Mouse (Mus musculus): ENCODE measurements at regions not wholly inside any gene's neighbourhood (a gene's known extent, or its start where the extent isn't known, plus 50 kb on each side); places are given as distances from the start of the nearest gene placed in this dataset.
"Not testable (repeated sequence)": the region's sequence is repeated elsewhere in the genome, so short reads cannot be mapped to it uniquely, and the experiment has no call there.

DNA sequence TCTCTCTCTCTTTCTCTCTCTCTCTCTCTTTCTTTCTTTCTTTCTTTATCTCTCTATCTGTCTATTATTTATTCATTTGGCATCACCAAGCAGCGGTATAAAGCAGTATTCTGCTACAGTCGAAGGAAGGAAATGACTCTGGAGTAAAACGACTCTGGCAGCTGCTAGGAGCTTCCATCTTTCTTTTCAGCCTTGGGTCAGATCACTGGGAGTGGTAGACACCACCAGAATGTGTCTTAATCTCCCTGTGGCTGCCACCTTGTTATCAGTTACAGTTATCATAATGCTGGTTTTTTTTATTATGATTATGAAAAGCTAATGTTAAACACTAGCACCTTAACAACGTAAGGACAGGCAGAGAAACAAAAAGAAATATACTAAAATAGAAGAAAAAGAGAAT, 219.2 kb upstream of the Zpld1 start:
- Histone ChIP-seq H3K27me3 (replicated peaks) (no peaks in the 10 kb centered on the region), H3K4me2 (no peak overlapping the region), H3K9me3 (no peaks in the 10 kb centered on the region), H3K36me3 (no peaks in the 10 kb centered on the region), H3K4me1 (no peaks in the 10 kb centered on the region), H3K4me3 (no peak overlapping the region), H3K27ac (replicated peaks) (no peak overlapping the region), H3K9ac (no peak overlapping the region)
- WGBS = 66% methylated on average over 4 of the region's 4 CpGs
- ATAC-seq (ENCODE audit: extremely low read depth, insufficient number of reproducible peaks, low FRiP score, low TSS enrichment) = no peak

DNA sequence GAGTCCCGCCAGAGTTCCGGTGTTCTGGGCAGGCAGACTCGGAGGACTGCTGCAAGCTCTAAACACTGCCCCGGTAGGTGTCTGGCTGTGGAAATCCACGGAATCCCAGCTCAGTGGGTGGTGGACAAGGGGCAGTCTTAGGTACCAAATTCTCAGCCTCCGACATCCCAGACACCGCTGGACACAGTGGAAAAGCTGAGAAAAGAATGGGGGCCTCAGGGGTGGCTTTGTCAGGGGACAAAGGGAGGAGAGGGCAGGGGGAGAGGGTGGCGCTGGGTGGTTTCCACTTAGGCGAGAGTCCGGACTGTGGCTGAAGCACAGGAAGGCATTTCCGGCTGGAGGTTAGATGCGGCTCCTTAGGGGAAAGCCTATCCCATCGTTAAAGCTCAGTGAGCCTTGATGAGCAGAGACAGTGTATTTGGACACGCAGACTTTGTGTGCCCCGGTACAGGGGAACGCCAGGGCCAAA, 217.5 kb upstream of the Zpld1 start:
- H3K36me3 ChIP-seq = no peaks in the 10 kb centered on the region
- no peaks in the 10 kb centered on the region for H3K27me3 ChIP-seq (replicated peaks)
- H3K9ac ChIP-seq = no peak overlapping the region
- no peak overlapping the region for H3K4me3 ChIP-seq
- no peak for ATAC-seq (ENCODE audit: extremely low read depth, insufficient number of reproducible peaks, low FRiP score, low TSS enrichment)
- no peaks in the 10 kb centered on the region for H3K9me3 ChIP-seq
- H3K4me2 ChIP-seq = peak overlapping the region; percentile 18
- H3K4me1 ChIP-seq = no peaks in the 10 kb centered on the region
- no peak overlapping the region for H3K27ac ChIP-seq (replicated peaks)
- 58% methylated on average over 16 of the region's 16 CpGs for WGBS

DNA sequence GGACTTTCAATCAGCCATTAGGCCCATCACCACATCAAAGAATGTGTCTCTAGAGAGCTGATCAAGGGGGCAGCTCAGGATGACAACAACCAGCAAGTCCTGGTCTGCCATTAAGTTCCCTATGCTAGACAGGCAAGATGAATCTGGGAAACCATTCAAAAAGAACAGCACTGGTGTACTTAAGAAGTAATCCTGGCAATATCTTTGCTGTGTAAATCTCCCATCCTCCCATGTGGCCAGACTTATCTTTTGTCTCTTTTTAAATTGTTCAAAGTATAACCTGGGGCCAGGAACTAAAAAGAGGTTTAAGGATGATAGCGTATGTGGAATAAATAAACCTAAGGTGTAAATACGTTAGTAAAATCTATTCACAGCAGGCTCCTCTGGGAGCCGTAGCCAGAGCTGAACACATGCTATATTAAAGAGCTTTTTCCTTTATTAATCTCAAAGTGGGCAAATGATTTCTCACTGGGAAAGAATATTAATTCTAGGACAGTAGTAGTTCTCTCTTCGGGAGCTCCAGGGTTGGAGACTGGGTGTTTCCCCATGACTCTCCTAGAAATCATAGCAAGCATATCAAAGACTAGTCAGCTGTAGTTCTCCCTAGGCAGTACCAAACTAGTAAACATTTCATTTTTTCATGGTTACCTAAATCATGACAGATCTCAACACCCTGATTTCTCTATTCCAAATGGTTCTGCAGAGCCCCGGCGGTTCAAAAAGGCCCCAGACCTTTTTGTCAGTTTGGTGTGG, 216.8 kb upstream of the Zpld1 start:
- no peak for ATAC-seq (ENCODE audit: extremely low read depth, insufficient number of reproducible peaks, low FRiP score, low TSS enrichment)
- no peaks in the 10 kb centered on the region for H3K36me3 ChIP-seq
- no peaks in the 10 kb centered on the region for H3K4me1 ChIP-seq
- no peaks in the 10 kb centered on the region; the same call in 1 of the 2 replicates for H3K9me3 ChIP-seq
- WGBS = 80% methylated on average over 6 of the region's 6 CpGs
- no peak overlapping the region for H3K9ac ChIP-seq
- no peak overlapping the region for H3K4me3 ChIP-seq
- no peak overlapping the region for H3K27ac ChIP-seq (replicated peaks)
- H3K4me2 ChIP-seq = peak overlapping the region; percentile 18; the same call in 1 of the 2 replicates
- H3K27me3 ChIP-seq (replicated peaks) = no peaks in the 10 kb centered on the region

DNA sequence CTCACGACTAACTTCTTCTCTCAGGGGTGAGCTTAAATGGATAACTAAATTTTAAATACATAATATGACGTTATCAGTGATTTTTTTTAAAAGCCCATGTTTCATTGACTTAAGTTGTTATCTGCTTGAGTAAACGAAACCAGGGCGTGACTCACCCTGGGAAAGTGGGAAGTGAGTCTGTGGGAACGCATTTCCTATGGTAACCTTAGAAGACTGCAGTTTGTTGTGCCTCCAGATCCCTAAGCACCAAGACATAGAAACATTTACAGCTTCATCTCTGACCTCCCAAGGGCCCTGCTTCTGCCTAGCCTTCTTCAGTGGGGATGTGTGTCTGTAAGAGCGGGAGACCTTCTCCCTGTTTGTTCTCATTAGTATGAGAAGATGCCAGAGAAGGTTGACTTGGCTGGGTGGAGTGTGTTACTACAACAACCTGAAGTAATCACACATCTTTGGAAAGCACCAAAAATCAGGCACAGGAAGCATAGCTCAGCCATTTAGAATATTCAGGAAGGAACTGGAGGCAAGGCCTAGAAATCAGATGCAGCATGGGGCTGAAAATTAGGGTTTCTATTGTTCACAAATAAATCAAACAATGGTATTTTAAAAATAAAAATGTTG, 207.1 kb upstream of the Zpld1 start:
- peak overlapping the region; percentile 31; the same call in 1 of the 2 replicates for H3K27ac ChIP-seq (replicated peaks)
- 31% methylated on average over 6 of the region's 6 CpGs for WGBS
- ATAC-seq (ENCODE audit: extremely low read depth, insufficient number of reproducible peaks, low FRiP score, low TSS enrichment) = no peak
- H3K4me3 ChIP-seq = no peak overlapping the region
- H3K27me3 ChIP-seq (replicated peaks) = no peaks in the 10 kb centered on the region
- H3K36me3 ChIP-seq = no peaks in the 10 kb centered on the region
- H3K4me2 ChIP-seq = no peak overlapping the region
- 0 out of 2 replicates have a peak, but pooled peaks cover 4% of the 10 kb centered on the region for H3K4me1 ChIP-seq
- no peak overlapping the region for H3K9ac ChIP-seq
- H3K9me3 ChIP-seq = peaks cover 3% of the 10 kb centered on the region; the same call in 1 of the 2 replicates

DNA sequence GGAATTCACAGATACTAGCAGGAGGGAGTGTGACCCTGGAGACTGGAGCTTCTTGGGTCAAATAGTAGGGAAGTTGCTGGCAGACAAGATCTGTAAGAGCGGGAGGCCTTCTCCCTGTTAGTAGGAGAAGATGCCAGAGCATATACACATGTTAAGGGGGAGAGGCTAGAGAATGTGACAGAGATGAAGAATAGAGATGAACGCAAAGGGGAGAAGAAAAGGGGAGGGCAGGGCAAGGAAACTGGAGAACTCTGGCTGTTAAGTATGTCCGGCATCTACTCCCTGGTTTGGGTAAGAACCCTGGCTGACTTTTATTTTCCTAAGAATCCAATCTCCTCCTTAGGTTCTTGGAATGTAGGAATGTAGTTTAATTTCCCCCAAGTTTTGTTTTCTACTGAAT, 206.5 kb upstream of the Zpld1 start:
- no peaks in the 10 kb centered on the region for H3K27me3 ChIP-seq (replicated peaks)
- 0 out of 2 replicates have a peak, but pooled peaks cover 3% of the 10 kb centered on the region for H3K9me3 ChIP-seq
- H3K4me1 ChIP-seq = 0 out of 2 replicates have a peak, but pooled peaks cover 4% of the 10 kb centered on the region
- H3K9ac ChIP-seq = no peak overlapping the region
- H3K4me3 ChIP-seq = no peak overlapping the region
- H3K4me2 ChIP-seq = no peak overlapping the region
- no peak overlapping the region; the same call in 1 of the 2 replicates for H3K27ac ChIP-seq (replicated peaks)
- no peak for ATAC-seq (ENCODE audit: extremely low read depth, insufficient number of reproducible peaks, low FRiP score, low TSS enrichment)
- H3K36me3 ChIP-seq = no peaks in the 10 kb centered on the region
- 51% methylated on average over 3 of the region's 3 CpGs for whole genome bisulfite sequencing

DNA sequence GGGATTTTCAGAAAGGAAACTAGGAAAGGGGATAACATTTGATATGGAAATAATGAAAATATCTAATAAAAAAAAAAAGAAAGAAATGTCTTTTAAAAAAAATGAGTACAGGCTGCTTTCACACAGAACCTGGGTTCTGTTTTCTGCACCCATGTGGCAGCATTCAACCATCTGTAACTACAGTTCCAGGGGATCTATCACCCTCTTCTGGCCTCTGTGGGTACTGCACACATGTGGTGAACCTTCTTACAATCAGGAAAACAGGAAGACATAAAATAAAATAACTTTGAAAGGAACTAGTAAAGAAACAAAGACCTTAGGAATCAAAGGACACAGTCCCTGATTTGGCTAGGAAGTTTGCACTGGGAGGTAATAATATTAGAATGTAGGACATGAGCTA, 205.5 kb upstream of the Zpld1 start:
- H3K4me1 ChIP-seq = 0 out of 2 replicates have a peak, but pooled peaks cover 4% of the 10 kb centered on the region
- no peak overlapping the region for H3K4me3 ChIP-seq
- no peak for ATAC-seq (ENCODE audit: extremely low read depth, insufficient number of reproducible peaks, low FRiP score, low TSS enrichment)
- H3K27ac ChIP-seq (replicated peaks) = no peak overlapping the region
- no peak overlapping the region for H3K9ac ChIP-seq
- H3K9me3 ChIP-seq = 0 out of 2 replicates have a peak, but pooled peaks cover 3% of the 10 kb centered on the region
- H3K27me3 ChIP-seq (replicated peaks) = no peaks in the 10 kb centered on the region
- H3K36me3 ChIP-seq = no peaks in the 10 kb centered on the region
- H3K4me2 ChIP-seq = no peak overlapping the region

DNA sequence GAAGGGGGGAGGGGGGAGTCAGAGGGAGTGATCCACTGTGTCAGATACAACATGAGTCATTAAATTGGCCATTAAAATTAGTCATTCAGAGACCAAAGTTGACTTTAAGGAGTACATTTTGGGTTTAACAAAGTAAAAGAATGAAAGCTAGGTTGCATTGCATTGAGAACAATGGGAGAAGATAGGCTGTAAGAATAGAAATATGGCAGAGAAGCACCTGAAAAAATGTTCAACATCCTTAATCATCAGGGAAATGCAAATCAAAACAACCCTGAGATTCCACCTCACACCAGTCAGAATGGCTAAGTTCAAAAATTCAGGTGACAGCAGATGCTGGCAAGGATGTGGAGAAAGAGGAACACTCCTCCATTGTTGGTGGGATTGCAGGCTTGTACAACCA, 202.0 kb upstream of the Zpld1 start:
- not testable (repeated sequence) for H3K9me3 ChIP-seq; H3K27ac ChIP-seq (replicated peaks); H3K4me1 ChIP-seq; H3K4me3 ChIP-seq; H3K36me3 ChIP-seq; H3K27me3 ChIP-seq (replicated peaks); H3K4me2 ChIP-seq; ATAC-seq (ENCODE audit: extremely low read depth, insufficient number of reproducible peaks, low FRiP score, low TSS enrichment); H3K9ac ChIP-seq

DNA sequence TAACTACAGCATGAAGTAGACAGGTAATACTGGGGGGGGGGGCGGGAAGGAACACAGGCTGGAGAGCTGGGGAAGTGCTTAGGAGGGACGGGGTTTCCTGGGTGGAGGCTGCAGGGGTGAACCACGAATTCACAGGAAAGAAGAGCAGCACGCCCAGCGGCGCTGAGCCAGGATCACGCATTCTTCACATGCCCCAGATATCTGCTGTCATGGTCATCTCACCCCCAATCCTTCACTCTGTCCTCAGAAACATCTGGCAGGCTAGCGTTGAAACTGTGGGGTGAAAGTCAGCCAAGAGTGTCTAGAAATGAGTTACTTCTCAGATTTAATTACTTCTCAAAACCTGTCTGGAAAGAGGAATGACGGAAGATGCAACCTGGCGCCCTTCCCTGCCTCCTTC, 197.3 kb upstream of the Zpld1 start:
- Histone ChIP-seq H3K36me3 (no peaks in the 10 kb centered on the region), H3K4me3 (no peak overlapping the region), H3K27ac (replicated peaks) (no peak overlapping the region), H3K4me2 (no peak overlapping the region), H3K4me1 (peaks cover 8% of the 10 kb centered on the region; the same call in 1 of the 2 replicates), H3K9ac (no peak overlapping the region), H3K27me3 (replicated peaks) (no peaks in the 10 kb centered on the region), H3K9me3 (peaks cover 9% of the 10 kb centered on the region)
- 44% methylated on average over 10 of the region's 10 CpGs for WGBS
- no peak for ATAC-seq (ENCODE audit: extremely low read depth, insufficient number of reproducible peaks, low FRiP score, low TSS enrichment)

DNA sequence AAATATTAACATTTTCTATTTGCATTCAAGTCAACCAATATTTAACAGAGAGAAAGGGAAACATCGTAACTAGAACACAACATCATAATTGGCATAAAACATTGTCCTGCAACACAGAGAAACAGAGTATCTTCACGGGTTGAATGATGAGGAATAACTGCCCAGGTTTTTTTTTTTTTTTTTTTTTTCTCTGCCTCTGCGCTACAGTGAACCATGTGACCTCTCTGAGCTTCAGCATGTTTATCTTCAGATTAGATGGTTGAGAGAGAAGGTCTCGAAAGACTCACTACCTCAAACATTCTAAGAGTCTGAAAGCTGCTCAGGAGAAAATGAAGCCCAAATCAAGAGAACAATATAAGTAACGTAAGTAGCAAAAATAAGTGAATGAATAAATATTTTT, 196.4 kb upstream of the Zpld1 start:
- no peak for ATAC-seq (ENCODE audit: extremely low read depth, insufficient number of reproducible peaks, low FRiP score, low TSS enrichment)
- H3K4me2 ChIP-seq = no peak overlapping the region
- 48% methylated on average over 5 of the region's 5 CpGs for WGBS
- no peak overlapping the region for H3K27ac ChIP-seq (replicated peaks)
- no peak overlapping the region for H3K4me3 ChIP-seq
- peaks cover 8% of the 10 kb centered on the region; the same call in 1 of the 2 replicates for H3K4me1 ChIP-seq
- no peaks in the 10 kb centered on the region for H3K27me3 ChIP-seq (replicated peaks)
- H3K36me3 ChIP-seq = no peaks in the 10 kb centered on the region
- no peak overlapping the region for H3K9ac ChIP-seq
- H3K9me3 ChIP-seq = peaks cover 9% of the 10 kb centered on the region

DNA sequence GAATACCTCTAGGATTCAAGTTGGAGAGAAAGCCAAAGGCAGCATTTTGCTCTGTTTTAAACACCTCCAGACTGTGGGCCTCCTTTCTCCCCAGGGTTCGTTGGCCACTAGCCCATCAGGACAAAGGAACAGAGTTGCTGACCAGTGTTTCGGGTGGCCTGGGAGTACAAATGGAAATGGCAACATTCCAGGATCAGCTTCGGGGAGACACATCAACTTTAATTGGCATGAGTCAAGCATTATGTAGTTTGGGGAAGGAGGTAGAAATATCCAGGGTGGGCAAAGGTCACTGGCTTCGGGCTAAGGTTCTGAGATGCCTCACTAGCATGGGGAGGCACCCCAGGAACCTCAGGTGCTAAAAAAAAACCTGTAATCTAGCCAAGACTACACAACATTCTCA, 194.3 kb upstream of the Zpld1 start:
- no peak for ATAC-seq (ENCODE audit: extremely low read depth, insufficient number of reproducible peaks, low FRiP score, low TSS enrichment)
- Histone ChIP-seq H3K4me3 (no peak overlapping the region), H3K4me1 (peaks cover 8% of the 10 kb centered on the region; the same call in 1 of the 2 replicates), H3K27ac (replicated peaks) (no peak overlapping the region), H3K36me3 (no peaks in the 10 kb centered on the region), H3K4me2 (no peak overlapping the region), H3K9me3 (peaks cover 11% of the 10 kb centered on the region), H3K27me3 (replicated peaks) (no peaks in the 10 kb centered on the region), H3K9ac (no peak overlapping the region)
- WGBS = 68% methylated on average over 4 of the region's 4 CpGs

DNA sequence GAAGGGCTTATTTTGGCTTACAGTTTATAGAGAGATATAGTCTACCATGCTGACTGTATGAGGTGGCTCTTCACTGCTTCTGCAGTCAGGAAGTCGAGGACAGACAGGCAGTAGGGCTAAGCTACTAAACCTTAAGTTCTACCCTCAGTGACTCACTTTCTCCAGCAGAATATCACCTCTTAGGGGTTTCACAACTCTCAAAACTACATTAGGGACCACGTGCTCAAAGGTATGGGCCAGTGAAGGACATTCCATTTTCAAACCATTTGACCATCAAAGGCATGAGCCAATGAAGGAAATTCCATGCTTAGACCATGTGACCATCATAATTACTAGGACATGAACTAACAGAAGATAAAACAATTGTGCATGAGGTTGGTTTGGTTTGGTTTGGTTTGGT, 186.6 kb upstream of the Zpld1 start:
- Histone ChIP-seq H3K36me3 (no peaks in the 10 kb centered on the region), H3K9me3 (0 out of 2 replicates have a peak, but pooled peaks cover 2% of the 10 kb centered on the region), H3K27ac (replicated peaks) (no peak overlapping the region), H3K4me1 (no peaks in the 10 kb centered on the region), H3K4me3 (no peak overlapping the region), H3K27me3 (replicated peaks) (no peaks in the 10 kb centered on the region), H3K9ac (no peak overlapping the region), H3K4me2 (no peak overlapping the region)
- ATAC-seq (ENCODE audit: extremely low read depth, insufficient number of reproducible peaks, low FRiP score, low TSS enrichment) = no peak
- WGBS = 58% methylated on average over 2 of the region's 2 CpGs

DNA sequence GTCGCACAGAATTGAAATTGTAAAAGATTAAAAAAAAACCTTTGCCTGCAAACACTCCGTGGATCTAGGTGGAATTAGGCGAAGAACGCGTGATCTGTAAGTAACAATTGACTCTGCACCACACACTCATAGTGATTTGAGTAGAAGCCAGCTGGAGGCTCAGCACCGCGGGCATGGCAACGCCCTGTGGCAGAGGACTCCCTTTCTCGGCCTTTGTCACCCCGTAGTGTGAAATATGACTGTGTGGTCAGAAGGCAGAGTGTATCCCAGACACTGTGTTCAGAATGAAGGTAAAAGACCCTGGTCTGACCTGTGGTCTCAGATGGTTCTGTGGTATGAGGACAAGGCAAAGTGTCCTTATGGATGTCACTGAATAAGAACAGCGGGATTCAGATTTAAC, 183.0 kb upstream of the Zpld1 start:
- H3K27ac ChIP-seq (replicated peaks) = no peak overlapping the region
- H3K36me3 ChIP-seq = no peaks in the 10 kb centered on the region
- no peak overlapping the region for H3K9ac ChIP-seq
- no peaks in the 10 kb centered on the region for H3K4me1 ChIP-seq
- 82% methylated on average over 11 of the region's 11 CpGs for WGBS
- H3K4me3 ChIP-seq = no peak overlapping the region
- H3K9me3 ChIP-seq = no peaks in the 10 kb centered on the region
- H3K4me2 ChIP-seq = no peak overlapping the region
- H3K27me3 ChIP-seq (replicated peaks) = no peaks in the 10 kb centered on the region
- ATAC-seq (ENCODE audit: extremely low read depth, insufficient number of reproducible peaks, low FRiP score, low TSS enrichment) = no peak
